Mouse (Mus musculus) spleen, postnatal 4 days (tissue): Measurements from ENCODE around the gene Ppp4c.

ENCODE experiments used
- DNase-seq, 2 experiments: peaks; one replicate each; pipeline ENCODE4 v3.0.0; 2022; ENCODE audit warnings: low spot score in 2 of 2

The Ppp4c gene

DNA sequence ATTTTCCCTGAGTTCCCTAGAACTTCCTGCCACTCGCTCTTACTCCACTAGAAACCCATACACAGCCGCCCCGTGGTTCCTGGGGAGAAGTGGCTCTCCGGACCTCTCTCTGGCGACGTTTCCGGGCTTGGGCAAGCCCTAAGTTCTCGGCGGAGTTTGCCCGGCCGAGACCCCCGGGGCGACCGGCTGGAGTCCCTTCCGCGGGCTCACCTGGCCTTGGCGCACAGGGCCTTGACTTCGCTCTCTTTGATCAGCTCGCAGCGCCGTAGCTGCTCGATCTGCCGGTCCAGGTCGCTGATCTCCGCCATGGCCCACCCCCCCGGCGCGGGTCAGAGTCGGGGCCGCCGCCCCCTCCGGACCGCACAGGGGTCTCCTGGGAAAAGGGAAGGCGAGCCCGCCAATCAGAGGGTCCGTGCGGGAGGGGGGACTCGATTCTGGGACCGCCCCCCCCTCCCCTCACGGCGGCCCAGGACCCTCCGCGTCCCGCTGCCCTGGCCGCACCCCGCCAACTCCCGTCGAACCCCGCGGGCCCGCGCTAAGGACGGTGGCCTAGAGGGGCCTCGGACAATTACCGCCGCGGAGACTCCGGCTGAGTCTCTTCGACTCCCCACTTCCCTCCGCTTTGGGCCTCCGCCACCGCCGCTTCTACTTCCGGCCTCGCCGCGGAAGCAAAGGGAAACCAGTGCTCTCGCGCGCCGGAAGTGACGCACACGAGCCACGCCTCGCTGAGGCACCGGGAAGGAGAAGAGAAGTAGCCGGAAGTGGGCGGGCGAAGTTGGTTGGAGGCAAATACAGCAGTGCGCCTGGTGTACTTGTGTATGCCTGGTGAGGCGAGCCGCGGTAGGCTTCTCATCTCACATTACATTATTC is at the start of gene Ppp4c:
TSS of gene Ppp4c (minus strand) at position 646 of the 870 bp plus-strand sequence.
- peak; percentile 95 to 97 for DNase-seq

DNA sequence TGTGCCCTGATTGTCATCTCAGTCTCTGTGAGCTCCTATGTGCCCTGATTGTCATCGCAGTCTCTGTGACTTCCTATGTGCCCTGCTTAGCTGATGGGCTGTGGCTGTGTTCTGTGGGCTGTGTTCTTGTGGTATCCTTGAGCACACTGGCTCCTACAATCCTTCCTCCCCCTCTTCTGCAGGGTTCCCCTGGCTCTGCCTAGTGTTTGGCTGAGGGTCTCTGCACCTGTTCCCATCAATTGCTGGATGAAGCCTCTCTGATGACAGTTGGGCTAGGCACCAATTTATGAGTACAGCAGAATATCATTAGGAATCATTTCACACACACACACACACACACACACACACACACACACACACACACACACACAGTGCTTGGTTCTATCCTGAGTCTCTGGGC is 41.0 kb upstream of the Ppp4c start:
- DNase-seq: no peak

DNA sequence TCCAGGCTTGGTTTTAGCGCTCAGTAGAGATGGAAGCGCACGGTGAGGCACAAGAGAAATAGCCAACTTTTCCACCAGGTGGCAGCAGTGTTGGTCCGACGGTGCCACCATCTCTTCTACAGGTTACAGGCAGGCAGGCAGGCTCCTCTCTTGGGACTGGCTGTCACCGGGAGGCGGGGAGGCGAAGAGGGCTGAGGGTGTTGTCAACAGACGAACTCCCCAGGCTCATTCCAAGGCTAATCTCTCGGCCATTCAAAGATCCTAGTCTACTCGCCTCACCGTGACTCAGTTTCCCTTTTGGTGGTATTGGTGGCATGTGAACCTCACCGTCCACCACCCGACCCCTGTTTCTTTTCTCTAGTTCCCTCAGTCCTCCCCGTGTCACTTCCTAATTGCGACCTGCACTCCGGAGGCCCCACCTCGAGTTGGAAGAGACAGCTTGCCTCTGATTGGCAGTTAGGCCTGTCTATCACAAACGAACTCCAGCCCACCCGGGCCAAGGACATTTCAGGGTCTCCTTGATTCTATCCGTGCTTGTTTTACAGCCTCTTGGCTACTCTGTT is 39.8 kb upstream of the Ppp4c start:
- peak; percentile 79 to 91 for DNase-seq

DNA sequence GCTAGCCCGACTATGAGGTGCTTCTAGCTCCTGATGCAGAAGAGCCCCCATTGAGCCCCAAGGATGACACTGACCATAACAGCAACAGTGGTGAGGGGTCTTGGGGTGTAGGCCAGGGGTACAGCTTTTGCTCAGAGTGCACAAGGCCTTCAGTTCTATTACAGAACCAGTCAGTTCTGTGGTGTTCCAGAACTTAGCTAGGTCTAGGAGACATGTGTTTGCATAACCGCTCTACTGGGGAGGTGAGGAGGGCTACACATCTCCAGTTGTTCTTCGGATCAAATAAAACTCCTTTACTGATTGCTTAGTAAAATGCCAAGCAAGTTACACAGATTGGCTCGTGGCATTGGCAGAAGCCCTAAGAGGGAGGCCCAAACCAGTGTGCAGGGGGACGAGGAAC is 39.2 kb upstream of the Ppp4c start, which contains the start of gene 4930451I11Rik:
TSS of gene 4930451I11Rik (minus strand) at position 101 of the 400 bp plus-strand sequence.
- DNase-seq: no peak

DNA sequence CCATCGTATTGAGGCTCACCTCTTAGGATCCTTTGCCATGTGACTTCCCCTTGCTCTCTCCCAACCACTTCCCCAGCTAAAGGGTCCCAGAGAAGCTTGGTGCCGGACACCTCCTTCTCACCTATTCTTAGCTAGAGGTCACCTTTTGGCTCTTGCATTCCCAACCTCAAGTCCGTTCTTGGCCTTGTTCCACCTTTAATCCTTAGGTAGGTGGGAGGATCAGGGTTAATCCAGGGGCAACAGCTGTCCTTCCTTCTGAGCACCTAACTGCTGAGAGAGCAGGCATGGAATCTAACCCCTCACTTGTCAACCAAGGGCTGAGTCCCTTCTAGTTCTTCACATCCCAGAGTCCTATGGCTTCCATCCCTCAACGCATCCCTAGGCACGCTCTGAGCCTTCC is 33.7 kb upstream of the Ppp4c start:
- DNase-seq: no peak

DNA sequence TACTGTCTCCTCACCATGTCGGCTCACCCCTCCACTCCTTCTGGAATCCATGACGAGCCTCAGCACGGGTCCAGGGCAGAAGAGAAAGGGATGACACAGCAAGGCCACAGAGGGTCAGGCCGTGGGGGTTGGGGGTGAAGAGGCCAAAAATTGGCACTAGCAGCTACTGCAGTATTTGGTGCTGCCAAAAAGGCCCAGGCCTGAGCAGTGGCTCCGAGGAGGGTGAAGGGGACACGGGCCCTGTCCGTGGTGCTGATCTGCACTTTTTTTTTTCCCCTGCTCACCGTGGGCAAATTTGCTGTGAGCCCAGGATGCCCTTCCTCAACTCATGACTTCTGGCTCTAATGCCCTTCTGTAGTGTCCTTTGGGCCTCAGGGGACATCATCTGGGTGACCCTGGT is 33.1 kb upstream of the Ppp4c start:
- DNase-seq: no peak

DNA sequence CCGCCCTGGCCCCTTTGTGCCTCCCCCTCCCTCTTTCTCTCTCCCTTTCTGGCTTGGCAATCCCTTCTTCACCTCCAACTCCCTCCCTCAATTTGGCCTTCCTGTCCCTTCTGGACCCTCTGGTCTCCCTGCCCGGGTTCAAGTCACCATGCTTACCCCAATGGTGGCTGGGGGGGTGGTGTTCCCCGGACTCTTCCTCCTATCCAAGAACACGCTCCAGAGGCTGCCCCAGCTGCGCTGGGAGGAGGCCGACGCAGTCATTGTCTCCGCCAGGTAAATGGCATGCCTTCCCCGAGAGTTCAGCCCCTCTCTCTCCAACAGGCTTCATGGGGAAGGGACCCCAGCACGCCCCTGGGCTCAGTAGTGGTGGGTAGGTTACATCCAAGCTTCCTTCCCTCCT is 31.6 kb upstream of the Ppp4c start:
- no peak for DNase-seq

DNA sequence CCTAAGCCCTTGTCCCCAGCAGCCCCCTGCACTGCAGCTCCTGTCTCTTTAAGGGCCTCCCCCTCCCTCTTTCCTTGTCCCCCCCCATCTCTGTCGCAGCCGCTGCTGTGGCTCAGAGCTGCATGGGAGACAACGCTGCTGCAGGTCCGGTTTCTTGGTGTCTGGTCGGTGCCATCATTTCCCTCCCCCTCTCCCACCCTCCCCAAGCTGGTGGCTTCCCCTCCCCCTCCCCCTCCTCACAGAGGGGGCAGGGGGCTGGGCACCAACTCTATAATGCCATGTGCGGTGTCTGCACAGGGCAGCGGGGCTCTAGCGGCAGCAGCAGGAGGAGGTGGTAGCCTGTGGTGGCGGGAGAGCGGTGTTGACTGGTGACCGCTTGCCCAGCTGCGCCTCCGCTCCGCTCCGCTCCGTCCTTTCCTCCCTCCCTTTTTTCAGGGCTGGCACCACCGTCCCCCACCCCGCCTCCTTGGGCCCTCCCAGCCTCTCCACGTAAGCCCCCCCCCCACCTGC is 31.0 kb upstream of the Ppp4c start:
- no peak for DNase-seq

DNA sequence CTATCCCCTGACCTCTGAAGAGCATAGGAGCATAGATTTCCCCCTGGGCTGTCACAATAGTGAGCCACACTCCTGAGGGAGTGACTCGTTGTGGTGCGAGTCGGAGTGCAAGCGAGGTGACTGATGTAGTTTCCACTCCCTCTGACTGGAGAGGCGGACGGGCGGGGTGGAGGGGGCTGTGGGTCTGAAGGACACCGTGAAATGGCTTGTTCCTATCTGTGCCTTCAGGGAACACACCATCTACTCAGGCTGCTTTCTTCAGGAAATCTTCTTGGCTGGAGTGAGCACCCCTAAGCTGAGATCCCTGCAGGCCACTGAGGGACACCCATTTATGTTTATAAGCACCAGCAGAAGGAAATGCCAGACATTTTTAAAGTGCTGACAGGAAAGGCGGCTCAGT is 30.4 kb upstream of the Ppp4c start:
- no peak for DNase-seq

DNA sequence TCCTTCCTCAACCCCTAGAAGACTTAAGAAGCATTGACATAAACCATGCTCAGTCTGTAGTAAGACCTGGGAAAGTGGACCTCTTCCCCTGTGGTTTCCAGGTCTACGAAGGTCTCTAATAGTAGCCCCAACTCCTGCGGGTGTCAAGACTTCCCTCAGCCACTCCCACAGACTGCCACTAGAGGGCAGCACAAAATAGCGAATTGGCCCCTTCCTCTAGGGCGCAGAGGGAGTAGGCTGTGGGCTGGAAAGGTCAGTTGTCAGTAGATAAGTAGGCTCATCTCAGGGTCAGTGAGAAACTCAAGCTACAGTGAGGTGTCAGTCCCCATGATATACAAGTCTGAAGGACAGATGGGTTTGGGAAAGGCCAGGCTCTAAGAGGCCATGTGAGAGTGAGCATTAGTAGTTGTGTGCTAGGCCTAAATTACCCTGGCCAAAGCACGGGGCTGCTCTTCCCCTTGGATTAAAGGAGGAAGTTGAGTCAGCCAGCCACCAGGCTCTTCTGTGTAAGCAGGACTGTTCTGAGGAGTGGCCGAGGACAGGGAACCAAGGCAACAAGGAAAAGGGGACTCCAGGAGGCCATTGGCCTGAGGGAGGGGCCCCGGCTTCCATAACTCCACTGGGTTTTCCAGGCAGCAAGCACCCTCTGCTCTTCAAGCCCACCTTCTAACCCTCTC is 29.7 kb upstream of the Ppp4c start:
- DNase-seq: peak; percentile 76 to 93

DNA sequence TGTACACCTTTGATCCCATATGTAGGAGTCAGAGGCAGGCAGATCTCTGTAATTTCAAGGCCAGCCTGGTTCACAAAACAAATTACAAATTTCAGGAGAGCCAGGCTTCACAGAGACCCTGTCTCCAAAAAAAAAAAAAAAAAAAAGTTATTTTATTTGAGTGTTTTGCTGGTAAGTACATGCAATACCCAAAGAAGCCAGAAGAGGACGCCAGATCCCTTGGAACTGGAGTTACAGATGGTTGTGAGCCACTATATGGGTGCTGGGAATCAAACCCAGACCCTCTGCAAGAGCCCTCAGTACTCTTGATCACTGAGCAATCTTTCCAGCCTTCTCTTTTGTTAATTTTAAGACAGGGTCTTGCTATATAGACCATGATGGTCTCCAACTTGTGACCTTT is 26.5 kb upstream of the Ppp4c start:
- DNase-seq: no peak

DNA sequence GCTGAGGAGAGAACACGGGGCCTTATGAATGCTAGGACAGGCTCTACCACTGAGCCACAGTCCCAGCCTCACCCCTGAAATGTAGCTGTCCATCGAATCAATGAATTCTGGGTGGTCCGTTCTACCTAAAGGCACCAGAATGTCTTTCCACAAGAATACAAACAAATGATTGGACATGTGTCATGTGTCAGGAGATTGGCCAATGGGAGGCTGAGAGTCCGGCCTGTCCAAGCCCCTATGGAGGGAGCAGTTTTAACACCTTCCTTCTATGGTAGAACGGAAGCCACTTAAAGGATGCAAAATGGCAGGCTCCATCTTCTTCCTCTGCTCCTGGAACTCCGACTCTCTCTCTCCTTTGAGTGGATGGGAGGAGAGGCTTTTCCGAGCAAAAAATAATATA is 25.3 kb upstream of the Ppp4c start:
- DNase-seq: no peak

DNA sequence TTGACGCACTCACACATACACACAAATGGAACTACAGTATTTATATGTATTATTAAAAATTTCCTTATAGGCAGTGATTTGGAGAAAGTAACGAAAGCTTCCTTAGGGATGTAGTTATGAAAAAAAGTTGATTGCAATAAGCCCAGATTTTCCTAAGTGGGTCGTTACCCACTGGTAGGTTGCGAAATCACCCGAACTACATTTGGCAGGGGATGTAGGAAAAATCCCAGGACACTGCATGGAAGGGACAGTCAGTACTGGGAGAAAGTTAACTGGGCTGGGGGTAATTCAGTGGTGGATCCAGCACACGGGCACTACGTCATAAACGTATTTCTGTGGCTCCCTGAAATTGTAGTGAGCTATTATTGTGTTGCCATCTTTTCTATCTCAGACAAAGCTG is 24.2 kb upstream of the Ppp4c start:
- DNase-seq: no peak

DNA sequence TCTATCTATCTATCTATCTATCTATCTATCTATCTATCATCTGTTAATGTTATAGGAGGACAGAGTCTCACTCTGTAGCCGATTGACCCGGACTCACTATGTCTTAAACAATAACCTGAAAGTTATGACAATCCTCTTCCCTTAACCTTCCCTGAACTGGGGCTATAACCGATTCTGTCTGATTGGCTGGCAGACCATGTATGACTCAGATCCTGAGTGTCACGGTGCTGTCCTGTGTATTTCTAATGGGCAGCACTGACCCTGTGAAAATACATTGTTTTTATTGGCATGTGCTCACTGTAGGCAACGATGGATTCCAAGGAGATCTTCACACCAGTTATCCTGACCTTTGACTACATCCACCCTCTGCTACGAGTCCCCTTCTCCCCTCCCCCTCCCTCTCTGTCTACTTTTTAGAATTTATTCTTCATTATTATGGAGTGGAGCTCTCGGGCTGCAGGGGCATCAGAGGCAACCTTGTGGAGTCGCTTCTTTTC is 23.5 kb upstream of the Ppp4c start:
- DNase-seq: no peak

DNA sequence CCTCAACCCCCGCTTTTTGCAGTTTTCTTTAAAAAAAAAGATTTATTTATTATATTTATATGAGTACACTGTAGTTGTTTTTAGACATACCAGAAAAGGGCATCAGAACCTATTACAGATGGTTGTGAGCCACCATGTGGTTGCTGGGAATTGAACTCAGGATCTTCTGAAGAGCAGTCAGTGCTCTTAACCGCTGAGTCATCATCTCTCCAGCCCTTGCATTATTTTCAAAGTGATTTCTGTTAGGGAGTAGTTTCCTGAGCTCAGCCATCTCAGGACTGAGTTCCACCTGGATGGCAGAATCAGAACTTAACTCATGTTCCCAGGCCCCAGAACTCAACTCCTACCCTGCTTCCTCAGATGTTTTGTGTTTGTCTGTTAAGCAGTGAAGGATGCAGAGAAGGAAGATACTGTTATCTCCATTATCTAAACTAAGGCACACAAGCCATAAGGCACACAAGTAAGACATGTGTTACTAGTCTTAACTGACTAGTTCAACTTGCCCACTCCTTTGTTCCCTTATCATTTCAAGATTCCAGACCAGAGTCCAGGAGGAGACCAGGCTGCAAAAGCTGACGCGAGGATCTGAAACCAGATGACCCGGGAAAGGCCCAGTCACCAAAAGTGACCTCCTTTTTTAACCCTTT is 17.6 kb upstream of the Ppp4c start:
- no peak for DNase-seq

DNA sequence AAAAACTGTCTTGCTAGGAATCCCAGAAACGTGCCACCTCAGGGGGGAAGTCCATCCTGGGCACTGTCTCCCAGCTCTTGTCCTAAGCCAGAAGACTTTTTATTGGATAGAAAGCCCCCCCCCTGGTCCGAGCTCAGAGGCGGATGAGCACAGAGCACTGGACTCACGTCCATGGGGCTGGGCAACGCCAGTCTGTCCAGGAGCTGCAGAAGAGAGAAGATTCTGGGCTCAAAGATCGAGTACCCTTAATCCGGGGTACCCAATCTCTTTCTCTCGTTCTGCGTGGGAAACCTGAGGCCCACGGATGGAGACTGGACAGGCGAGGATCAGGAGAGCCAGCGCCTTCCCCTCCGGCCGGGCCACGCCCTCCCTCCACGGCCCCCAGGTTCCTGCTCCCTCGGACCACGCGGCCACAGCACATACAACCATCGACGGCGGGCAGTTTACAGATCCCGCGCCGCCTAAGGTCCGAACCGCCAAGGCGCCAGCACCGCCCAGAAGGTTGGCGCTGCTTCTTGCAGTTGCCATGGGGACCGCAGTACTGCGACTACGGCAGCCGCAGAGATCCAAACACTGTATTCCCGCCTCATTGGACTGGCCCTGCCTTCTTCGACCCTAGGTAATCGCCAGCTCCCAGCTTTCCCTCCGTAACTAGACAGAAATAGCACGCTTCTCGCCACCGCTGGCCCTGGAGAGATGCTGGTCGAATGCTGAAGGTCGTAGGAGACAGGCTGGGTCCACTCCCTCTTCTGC is 16.6 kb upstream of the Ppp4c start:
- peak; percentile 77 to 84 for DNase-seq

DNA sequence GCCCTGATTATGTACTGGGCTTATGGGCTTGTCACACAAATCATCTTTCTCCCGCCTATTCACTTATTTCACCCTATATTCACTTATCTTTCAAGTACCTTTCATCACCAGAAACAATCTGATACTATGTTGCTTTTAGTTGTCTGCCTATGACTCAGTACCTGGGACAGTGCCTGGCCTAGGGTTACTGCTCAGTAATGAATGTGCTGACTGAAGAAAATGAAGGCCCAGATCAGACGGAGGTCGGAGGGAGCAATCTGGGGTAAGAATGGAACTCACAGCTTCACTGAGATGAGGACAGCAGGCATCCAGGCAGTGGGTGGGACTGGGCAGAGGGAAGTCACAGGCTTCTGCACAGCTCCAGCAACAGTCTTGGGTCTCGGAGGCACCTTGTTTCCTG is 15.1 kb upstream of the Ppp4c start:
- DNase-seq: no peak

DNA sequence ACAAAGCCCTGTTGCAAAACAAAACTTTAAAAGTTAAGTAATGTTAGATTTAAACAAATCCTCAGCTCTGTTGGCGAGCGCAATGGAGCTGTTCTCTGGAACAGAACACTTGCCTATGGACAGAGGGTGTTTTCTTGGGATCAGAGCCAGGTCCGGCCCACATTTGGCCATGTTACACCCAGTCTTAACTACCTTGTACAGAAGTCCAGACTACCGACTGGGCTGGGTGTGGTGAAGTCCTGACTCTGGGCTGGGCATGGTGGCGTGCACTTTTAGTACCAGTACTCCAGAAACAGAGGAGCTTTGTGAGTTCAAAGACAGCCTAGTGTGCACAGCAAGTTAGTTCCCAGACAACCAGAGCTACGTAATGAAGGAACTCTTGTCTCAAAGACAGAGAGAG is 14.7 kb upstream of the Ppp4c start:
- no peak for DNase-seq

DNA sequence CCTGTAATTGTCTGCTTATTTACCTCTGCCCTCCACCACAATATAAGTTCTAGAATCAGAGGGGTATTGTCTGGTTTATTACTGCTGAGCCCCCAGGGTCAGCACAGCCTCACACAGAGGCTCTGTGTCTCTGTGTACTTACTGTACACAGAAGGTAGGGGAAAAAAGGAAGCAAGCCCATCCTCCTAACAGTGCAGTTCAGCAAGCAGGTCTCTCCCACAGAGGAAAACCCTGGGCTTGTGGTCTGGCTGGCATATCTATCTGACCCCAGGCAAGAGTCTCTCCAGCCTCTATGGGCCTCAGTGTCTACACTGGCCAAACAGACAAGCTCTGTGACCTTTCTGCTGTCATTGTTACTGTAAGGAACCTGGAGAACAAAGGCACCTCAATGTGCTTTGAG is 11.5 kb upstream of the Ppp4c start:
- DNase-seq: no peak

DNA sequence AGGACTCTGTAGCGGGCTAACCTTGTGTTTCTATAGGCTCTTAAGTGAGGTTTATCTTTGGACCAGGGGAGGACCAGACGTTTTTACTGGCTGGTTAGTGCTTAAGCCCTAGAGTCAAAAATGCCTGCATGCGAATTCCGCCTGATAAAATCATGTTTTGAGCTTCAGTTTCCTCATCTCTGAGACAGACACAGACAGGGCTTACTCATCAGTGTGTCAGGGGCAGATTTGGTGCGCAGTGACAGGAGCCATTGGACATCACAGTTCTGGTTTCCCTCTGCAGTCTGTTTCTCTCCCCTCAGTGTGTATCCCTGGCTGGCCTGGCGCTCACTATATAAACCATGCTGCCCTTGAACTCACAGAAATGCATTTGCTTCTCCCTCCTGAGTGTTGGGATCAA is 10.9 kb upstream of the Ppp4c start:
- DNase-seq: no peak
